Mouse (Mus musculus): ENCODE measurements around the gene Reps2.

The Reps2 gene

DNA sequence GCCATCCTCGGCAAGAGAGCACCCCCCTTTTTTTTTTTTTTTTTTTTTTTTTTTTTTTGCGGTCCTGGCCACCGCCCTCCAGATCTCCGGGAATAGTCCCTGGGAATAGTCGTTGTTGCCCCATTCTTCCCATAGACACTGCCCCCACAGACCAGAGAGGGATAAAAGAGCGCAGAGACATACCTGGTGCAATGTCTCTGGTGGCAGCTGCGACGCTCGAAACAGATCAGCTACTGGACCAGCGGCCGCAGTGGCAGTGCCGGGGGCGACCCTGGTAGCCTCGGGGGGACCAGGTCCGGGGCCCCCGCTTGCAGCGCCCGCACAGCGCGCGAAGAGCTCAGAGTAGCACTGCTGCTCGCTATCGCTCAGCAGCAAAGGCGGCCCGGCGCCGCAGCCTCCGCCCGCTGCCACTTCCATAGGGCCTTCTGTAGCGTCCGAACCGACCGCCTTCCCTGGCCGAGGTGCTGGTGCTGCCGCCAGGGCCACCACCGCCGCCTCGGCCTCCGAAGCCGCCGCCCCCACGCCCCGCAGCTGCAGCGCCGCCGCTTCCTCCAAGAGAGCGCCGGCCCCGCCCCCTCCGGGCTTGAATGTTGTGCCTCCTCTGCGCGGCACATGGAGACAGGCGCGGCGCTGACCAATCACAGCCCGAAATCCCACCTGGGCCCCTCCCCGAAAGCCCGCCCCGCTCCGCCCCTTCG lies at the start of gene Reps2:
Reps2 (minus strand) TSS at position 559 of the 698 bp plus-strand sequence.
- DNase-seq (ENCODE audit: low read depth), result no peak

DNA sequence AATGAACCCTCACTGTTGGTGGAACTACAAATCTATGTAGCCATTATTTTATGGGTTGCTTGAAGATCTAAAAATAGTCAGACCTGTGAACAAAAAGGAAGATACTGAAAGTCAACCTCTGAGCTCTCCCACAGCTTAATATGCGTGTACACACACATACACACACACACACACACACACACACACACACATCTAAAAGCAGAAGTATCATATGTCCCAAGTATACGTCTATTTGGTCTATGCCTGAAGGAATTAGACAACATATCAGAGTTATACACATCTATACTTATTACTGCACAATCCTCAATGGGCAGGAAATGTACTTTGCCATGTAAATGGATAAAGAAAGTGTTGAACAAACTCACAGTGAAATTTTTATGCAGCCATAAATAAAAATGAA lies 47.8 kb upstream of the Reps2 start:
- no peak for DNase-seq (ENCODE audit: low read depth)

DNA sequence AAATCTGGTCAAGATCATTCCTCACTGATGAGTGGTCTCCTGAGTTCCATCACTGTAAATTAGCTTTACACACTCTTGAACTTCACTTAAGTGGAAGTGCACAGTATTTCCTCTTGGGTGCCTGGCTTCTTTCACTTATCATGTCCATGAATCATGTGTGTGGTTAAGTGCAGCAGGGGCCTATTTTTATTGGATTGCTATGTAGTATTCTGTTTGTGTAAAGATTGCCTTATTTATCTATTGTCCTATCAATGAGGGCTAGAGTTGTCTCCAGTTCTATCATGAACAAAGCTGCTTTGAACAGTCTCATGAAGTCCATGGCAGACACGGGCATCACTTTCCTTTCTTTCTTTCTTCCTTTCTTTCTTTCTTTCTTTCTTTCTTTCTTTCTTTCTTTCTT lies 41.9 kb upstream of the Reps2 start:
- no peak for DNase-seq (ENCODE audit: low read depth)

DNA sequence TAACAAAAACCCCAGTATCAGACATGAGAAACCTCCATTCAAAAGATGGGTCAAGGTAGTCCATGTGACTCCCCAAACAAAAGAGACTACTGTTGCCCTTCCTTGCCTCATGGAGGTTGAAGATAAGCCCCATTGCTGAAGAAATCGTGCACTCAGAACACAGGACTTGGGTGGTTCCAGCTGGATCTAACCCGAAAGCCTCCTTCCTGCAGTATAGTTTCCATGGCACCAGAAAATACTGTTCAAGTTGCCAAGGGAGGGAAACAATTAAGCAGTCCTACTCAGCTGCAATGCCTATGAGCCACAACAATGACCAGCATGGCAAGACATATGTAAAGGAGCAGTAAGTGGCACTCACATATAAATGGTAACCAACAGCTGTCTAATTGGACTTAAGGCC lies 36.1 kb upstream of the Reps2 start:
- no peak for DNase-seq (ENCODE audit: low read depth)

DNA sequence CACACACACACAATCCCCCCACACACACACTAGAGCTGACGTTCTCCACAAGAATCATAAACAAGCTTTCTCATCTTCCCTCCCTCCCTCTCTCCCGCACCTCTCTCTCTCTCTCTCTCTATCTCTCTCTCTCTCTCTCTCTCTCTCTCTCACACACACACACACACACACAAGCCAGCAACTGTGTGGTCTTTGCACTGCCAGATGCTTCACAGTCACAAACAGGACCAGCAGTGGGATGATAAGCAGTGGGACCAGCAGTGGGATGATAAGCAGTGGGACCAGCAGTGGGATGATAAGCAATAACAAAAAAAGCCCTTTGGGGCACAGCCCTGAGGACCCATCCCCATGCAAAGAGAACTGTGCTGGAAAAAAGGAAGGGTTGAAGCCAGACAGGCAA lies 35.4 kb upstream of the Reps2 start:
- no peak for DNase-seq (ENCODE audit: low read depth)

DNA sequence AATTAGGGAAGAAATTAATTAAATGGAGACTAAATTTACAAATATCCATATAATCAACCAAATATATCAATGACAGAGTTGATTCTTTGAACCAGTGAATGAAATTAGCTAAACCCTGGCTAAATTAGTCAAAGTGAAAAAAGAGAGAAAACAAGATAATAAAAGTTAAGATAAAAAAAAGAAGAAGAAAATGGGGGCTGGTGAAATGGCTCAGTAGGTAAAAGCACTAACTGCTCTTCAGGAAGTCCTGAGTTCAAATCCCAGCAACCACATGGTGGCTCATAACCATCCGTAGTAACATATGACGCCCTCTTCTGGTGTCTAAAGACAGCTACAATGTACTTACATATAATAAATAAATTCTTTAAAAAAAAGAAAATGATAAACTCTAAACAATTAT lies 22.7 kb upstream of the Reps2 start:
- DNase-seq (ENCODE audit: low read depth), result no peak

DNA sequence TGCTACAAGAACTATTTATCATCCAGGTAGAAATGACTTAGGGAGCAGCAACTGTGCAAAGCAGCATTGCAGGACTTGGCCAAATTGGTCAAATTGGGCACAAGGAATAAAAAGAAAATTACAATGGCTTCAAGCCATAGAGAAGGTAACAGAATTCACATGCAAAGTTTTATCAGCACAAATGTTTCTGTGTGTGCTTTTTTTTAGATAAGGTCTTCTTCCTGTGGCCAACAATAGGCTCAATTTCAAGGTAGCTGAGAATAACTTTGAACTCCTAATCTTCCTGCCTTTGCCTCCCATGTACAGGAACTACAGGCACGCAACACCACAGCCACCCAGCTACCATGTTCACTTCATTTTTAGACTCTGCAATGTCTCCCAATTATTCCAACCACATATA lies 16.7 kb upstream of the Reps2 start:
- no peak for DNase-seq (ENCODE audit: low read depth)

DNA sequence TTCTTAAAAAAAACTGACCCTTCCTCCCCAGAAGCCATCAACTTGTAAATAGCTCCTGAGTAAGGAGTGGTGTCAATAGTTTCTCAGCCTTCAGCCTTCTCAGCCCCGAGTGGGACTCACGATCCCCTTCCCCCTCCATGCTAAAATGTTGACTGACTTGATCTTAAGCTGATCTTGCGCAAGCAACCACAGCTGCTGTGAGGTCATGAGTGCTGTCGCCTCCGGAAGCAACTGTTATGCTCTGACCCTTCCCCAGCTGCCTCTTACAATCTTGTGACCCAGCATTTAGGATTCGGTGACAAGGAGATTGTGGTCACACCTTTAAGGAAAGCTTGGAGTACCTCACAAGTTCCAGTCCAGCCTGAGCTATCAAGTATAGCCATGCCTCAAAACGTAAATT lies 10.1 kb upstream of the Reps2 start:
- no peak for DNase-seq (ENCODE audit: low read depth)

DNA sequence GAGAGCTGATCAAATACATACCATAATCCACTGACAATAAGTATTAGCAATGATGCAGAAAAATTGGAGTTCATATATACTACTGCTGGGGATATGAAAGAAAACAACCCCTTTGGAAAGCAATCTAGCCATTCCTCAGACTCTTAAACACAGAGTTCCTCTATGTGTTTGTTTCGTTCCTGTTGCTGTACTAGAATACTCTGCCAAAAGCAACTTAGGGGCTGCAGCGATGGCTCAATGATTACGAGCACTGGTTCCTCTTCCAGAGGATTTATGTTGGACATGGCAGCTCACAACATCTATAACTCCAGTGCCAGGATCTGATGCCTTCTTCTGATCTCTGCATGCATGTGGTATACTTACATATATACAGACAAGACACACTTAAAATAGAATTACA lies 9.0 kb upstream of the Reps2 start:
- no peak for DNase-seq (ENCODE audit: low read depth)

DNA sequence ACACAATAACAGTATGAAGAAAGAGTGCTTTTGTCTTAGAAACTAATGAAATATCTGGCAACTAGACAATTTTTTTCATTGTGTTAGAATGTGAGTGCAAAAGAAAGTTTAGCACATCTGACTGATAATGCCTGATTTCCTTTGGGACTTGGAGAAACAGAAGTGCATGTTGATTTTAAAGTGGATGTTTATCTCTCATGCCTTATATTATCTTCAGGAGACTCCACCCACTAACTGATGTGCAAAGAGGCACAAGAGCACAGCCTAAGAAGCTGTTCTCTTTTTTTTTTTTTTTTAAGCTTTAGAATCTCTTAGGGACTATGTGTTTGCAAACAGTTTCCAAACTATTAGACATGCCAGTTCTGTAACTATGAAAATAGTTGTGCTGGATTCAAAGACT lies 7.7 kb upstream of the Reps2 start:
- no peak for DNase-seq (ENCODE audit: low read depth)

DNA sequence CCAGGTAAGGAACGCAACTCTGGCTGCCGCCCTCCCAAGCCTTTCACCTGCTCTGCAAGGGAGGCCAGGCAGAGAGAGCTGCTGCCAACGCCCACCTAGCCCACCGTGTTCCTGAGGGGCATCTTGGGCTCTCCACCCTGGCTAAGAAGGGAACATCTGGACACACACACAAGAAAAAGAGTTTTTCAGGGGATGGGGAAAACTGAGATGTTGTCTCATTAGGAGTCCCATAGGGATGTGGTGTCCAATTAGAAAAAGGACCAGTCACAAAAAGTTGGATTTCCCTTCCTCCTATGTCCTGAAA lies 292 bp upstream of the Reps2 start:
- DNase-seq (ENCODE audit: low read depth), result no peak

DNA sequence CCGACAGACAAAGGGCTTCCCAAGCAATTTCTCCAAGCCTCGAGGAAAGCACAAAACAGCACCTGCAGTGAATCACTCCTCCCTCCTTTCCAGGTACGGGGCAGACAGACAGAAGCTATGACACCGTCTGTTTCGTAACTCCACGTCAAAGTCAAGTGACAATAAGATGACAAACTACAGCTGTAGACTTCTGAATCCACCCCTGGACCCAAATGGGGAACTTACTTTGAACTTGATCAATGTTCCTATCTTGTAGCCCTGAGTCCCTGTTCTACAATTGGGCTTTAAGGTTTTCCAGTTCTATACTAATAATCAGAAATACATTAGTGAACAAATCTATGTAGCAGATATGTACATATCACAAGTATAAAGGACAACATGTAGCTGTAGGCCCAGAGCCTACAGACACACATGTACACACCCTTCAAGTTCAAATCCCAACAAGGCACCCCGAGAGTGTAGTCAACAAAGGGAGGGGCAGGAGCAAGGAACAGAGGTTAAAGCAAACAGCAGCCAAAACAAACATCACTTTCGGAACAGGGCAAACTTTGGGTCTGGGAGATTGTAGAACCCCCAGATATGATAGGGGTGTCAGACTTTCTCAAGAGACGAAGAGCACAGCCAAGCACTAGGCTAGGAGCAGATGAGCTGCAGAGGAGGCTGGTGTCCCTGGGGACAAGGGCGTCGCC lies 903 bp downstream of the Reps2 start:
- DNase-seq (ENCODE audit: low read depth), result no peak

DNA sequence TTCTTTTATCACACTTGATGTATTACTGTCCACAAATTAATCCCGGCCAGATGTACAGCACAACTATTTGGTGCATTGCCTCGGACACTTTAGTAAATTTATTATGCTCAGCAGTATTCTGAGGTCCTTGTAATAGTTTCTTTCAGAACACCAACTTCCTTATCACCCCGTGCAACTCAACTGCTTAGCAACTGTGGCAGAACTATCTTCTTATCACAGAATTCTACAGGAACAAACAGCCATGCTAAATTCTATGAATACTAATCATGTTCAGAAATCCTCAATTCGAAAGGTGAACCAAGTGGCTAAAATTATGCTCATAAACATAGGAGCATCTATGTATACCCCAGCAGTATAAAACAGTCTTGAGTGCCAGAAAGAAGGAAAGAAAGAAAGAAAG lies 1.7 kb downstream of the Reps2 start:
- no peak for DNase-seq (ENCODE audit: low read depth)

DNA sequence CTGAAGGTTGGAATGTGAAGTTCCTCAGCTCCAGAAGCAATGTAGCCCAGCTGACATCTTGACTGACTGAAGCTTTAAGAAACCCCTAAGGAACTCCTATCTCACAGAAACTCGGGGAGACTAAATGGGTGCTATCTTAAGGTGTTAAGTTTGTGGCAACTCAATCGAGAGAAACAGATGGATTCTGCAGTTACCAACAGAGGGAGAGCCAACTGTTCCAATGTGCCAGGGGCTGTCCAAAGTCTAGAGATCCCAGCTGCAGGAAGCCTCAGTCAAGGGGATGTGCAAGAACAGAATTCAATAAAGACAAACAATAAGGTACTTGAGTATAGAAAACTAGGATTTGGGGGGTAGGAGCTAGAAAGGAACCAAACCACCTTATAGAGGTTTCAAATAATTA lies 8.3 kb downstream of the Reps2 start:
- no peak for DNase-seq (ENCODE audit: low read depth)

DNA sequence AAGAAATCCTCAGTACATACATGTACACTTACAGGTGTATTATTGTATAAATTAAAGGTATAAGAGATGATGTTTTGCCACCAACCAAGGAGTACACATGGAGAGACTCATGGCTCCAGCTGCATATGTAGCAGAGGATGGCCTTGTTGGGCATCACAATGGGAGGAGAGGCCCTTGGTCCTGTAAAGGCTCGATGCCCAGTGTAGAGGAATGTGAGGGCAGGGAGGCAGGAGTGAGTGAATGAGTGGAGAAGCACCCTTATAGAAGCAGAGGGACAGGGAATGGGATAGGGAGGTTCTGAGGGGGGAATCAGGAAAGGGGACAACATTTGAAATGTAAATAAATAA lies 21.4 kb downstream of the Reps2 start:
- no peak for DNase-seq (ENCODE audit: low read depth)

DNA sequence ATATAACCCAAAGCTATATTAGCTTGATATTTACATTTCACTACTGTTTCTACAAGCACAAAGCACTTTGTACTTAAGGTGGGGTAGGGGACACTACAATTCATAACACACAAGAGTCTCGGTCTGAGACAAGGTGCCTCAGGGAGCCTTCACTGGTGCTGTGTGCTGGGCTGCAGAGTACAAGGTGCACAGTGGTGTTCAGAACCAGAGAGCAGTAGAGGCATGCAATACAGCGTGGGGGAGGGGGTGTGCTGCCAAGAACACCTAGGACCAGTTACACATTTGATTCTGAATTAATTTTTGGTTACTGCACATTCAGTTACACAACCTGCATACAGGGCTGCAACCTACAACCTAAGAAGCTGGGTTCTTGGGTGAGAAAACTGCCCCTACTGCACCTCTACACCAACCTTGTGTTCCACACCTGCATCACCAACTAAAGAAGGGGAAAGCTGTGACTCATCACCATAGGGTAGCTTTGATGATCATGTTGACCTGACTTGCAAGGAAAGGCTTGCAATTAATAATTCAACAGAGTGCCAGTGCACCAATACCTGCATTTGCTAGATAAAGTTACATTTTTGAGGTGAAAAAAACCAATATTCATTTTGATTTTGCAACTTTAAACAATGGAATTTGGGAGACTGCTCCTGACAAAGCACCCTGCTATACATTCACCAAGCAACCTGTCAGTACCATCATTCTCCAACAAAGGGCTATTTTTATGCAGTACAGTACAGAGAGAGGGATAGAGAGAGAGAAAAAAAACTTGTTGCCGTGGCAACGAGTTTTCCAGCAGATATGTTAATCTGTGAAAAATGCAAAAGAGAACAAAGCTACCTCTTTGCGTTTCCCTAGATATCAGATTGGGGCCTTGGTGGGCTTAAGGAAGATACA lies 22.0 kb downstream of the Reps2 start:
- DNase-seq (ENCODE audit: low read depth), result no peak

DNA sequence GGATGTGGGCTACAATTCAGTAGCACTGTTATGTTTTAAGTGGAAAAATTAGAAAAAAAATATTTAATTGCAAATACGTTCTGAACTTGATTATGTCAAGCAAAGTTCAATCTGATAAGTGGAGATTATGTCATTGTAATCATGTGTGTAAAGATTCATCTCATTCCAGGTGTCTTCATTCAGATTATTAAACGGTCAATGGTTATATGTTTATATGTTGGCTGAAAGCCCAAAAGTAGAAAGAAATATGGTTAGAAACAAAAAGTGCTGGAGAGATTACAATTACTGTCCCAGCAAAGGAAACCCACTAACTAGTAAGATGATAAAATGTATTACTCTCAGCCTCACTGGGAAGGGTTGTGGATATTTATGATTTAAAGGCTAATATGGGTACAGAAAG lies 23.7 kb downstream of the Reps2 start:
- DNase-seq (ENCODE audit: low read depth), result no peak

DNA sequence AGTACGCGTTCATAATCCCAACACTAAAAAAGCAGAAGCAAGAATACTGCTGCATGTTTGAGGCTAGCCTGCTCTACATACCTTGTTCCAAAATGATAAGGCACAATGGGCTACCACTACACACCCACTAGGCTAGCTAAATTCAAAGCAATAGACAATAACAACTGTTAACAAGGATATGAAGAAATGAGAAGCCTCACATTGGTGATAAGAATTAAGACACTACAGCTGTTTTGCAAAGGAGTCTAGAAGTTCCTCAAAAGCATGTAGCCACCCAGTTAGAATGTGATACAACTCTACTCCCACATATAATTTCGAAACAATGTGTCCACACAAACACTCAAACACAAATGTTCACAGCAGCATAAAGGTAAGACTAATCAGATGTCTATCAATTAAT lies 24.9 kb downstream of the Reps2 start:
- no peak for DNase-seq (ENCODE audit: low read depth)

DNA sequence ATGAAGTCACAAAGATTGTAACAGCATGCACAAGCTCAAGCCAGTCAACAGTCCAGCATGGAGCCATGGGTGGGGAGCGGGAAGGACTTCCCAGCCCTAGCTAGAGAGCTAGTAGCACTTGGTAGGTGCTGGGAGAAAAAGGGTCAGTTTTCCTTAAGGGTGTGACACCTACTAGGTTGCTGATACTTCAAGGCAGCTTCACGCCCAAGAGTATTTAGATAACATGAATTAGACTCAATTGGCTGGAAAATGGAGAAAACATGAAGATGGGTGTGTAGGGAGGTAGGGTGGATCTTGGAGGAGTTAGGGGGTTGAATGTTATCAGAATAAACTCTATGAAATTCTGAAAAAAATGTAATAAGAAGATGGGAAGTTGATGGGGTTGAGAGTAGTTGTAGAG lies 37.3 kb downstream of the Reps2 start:
- DNase-seq (ENCODE audit: low read depth), result no peak

DNA sequence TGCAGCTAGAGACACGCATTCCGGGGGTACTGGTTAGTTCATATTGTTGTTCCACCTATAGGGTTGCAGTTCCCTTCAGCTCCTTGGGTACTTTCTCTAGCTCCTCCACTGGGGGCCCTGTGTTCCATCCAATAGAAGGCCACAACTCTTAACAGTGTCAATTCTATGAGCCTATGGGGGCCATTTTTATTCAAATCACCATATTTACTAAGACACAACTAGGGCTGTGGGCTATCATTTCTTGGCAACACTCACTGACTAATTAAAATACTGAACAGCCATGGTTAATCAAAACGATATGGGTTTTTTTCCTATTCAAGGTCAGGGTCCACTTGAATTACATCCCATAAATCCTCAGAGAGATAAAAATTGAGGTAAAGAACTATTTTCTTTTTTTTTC lies 43.8 kb downstream of the Reps2 start:
- no peak for DNase-seq (ENCODE audit: low read depth)

DNA sequence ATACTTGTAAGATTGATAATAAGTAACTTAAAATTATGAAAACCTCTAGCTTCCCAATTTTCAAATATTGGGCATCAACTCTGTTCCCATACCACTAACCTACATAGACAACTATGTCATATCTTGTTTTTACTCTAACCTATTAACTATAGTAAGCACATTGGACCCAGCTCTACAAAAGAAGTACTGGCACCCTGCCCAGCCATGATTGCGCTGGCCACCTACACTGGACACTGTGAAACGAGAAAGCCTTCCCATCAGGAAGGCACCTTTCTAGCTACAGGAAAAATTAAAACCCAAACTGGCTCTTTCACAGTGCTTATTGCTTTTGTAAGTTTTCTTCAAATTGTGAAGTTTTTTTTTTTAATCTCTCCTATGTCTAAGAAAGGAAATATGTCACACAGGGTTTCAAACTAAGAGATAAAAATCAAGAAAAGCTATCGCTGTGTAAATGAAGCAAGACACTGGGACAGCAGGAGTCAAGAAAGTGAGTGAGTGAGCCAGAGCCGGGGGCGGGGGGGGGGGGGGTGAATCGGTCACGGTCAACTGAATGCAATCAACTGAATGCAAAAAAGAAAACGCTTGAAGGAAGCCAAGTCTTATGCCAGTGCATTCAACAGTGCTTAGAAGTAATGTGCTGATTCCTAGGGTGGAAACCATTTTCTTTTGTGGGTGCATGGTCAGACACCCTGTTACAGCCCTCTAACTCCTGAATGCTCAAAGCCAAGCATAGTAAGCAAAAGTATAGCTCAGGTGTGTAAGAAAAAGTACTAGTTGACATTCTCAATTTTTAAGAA lies 52.2 kb downstream of the Reps2 start:
- DNase-seq (ENCODE audit: low read depth), result no peak

DNA sequence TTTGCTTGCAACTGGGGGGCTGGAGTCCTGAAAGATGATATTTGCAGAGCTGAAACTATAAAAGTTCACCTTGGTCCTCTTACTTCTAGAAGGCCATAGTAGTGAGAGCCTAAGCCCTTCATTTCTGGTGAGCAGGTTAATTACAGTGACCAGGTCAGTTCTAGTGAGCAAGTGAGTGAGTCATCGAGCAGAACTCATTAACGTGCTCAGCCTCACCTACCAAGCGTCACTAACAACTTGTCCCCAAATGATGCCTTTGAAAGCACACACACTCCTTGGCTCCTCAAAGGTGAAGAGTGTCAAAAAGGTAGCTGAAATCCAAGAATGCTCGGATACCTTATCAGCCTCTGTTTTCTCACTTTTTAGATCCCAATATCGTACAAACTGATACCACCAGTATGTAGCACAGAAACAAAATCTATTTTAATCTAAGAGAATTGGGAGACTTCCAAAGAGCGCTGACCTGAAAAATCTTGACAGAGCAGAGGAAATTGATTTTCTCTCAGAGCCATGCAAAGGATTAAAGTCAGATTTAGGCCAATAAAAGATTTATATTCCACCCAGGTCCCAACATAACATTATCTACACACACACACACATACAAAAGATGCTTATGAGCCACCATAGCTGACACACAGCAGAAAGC lies 53.2 kb downstream of the Reps2 start:
- DNase-seq (ENCODE audit: low read depth), result no peak
